Mouse (Mus musculus): ENCODE results near the gene Slc2a5. TPM values are rescaled to one million over a fixed set of nuclear protein-coding genes. Genes with fewer than 3 reads are reported as not detected.

The Slc2a5 gene
- polyA plus RNA-seq, 1 experiment from 2014 or later: 1.4 TPM

GRCm38 (mm10) chr4:150177122-150177521 lies 58.0 kb downstream of the Slc2a5 start:
- WGBS: 77% methylated on average over 8 of the region's 8 CpGs
- ATAC-seq (ENCODE audit: low FRiP score, low read depth): no peak
- H3K9ac ChIP-seq (replicated peaks): no peak overlapping the region
- H3K4me3 ChIP-seq: no peak overlapping the region
- H3K4me2 ChIP-seq (replicated peaks): no peak overlapping the region
- no peaks in the 10 kb centered on the region for H3K27me3 ChIP-seq
- H3K9me3 ChIP-seq: no peaks in the 10 kb centered on the region; the same call in 1 of the 2 replicates
- no peaks in the 10 kb centered on the region for H3K4me1 ChIP-seq
- no peak overlapping the region for H3K27ac ChIP-seq (replicated peaks)
- H3K36me3 ChIP-seq: no peaks in the 10 kb centered on the region

GRCm38 (mm10) chr4:150178131-150178530 lies 59.0 kb downstream of the Slc2a5 start:
- Histone ChIP-seq H3K9me3 (no peaks in the 10 kb centered on the region; the same call in 1 of the 2 replicates), H3K36me3 (no peaks in the 10 kb centered on the region), H3K27me3 (no peaks in the 10 kb centered on the region), H3K9ac (replicated peaks) (no peak overlapping the region), H3K4me3 (no peak overlapping the region), H3K27ac (replicated peaks) (no peak overlapping the region), H3K4me1 (no peaks in the 10 kb centered on the region), H3K4me2 (replicated peaks) (no peak overlapping the region)
- ATAC-seq (ENCODE audit: low FRiP score, low read depth): no peak
- 69% methylated on average over 4 of the region's 4 CpGs for WGBS

- Histone ChIP-seq H3K27ac (replicated peaks) (no peak overlapping the region), H3K27me3 (no peaks in the 10 kb centered on the region), H3K4me3 (no peak overlapping the region), H3K4me2 (replicated peaks) (no peak overlapping the region), H3K9ac (replicated peaks) (no peak overlapping the region), H3K4me1 (no peaks in the 10 kb centered on the region), H3K9me3 (no peaks in the 10 kb centered on the region; the same call in 1 of the 2 replicates), H3K36me3 (no peaks in the 10 kb centered on the region)
- whole genome bisulfite sequencing: 87% methylated on average over 7 of the region's 7 CpGs
- no peak for ATAC-seq (ENCODE audit: low FRiP score, low read depth)
Measured at GRCm38 (mm10) chr4:150181304-150181703, 62.2 kb downstream of the Slc2a5 start.

GRCm38 (mm10) chr4:150188236-150188635 lies 69.2 kb downstream of the Slc2a5 start:
- WGBS: 62% methylated on average over 11 of the region's 11 CpGs
- Histone ChIP-seq H3K36me3 (no peaks in the 10 kb centered on the region), H3K9me3 (no peaks in the 10 kb centered on the region), H3K4me3 (no peak overlapping the region), H3K4me1 (no peaks in the 10 kb centered on the region), H3K4me2 (replicated peaks) (no peak overlapping the region), H3K9ac (replicated peaks) (no peak overlapping the region), H3K27ac (replicated peaks) (no peak overlapping the region), H3K27me3 (no peaks in the 10 kb centered on the region; the same call in 1 of the 2 replicates)
- ATAC-seq (ENCODE audit: low FRiP score, low read depth): no peak

GRCm38 (mm10) chr4:150192199-150192598 lies 73.1 kb downstream of the Slc2a5 start:
- ATAC-seq (ENCODE audit: low FRiP score, low read depth): no peak
- WGBS: 84% methylated on average over 6 of the region's 6 CpGs
- no peak overlapping the region for H3K27ac ChIP-seq (replicated peaks)
- no peaks in the 10 kb centered on the region; the same call in 1 of the 2 replicates for H3K27me3 ChIP-seq
- no peaks in the 10 kb centered on the region for H3K36me3 ChIP-seq
- no peak overlapping the region for H3K4me2 ChIP-seq (replicated peaks)
- no peak overlapping the region for H3K9ac ChIP-seq (replicated peaks)
- H3K4me3 ChIP-seq: no peak overlapping the region
- H3K9me3 ChIP-seq: no peaks in the 10 kb centered on the region
- H3K4me1 ChIP-seq: no peaks in the 10 kb centered on the region

Other genes with a start within 250 kb of the Slc2a5 start
- 8.0 and 11.8 TPM in 2 replicates for gene Spsb1, start 164.2 kb upstream of the Slc2a5 start, polyA plus RNA-seq (2016; fragmentation: Nextera tagmentation; extraction: Ambion mirVana)
- gene H6pd, start 110.3 kb upstream of the Slc2a5 start, polyA plus RNA-seq (2016; fragmentation: Nextera tagmentation; extraction: Ambion mirVana): 2.9 and 4.1 TPM in 2 replicates
- 0.43 and 0.58 TPM in 2 replicates for gene Gpr157, start 31.9 kb upstream of the Slc2a5 start, polyA plus RNA-seq (2016; fragmentation: Nextera tagmentation; extraction: Ambion mirVana)
- not detected in 2 replicates for gene Slc2a7, start 29.7 kb downstream of the Slc2a5 start, polyA plus RNA-seq (2016; fragmentation: Nextera tagmentation; extraction: Ambion mirVana)
- gene Car6, start 82.0 kb downstream of the Slc2a5 start, polyA plus RNA-seq (2016; fragmentation: Nextera tagmentation; extraction: Ambion mirVana): not detected in 2 replicates
- gene Eno1, start 117.4 kb downstream of the Slc2a5 start, polyA plus RNA-seq (2016; fragmentation: Nextera tagmentation; extraction: Ambion mirVana): 1,057 and 1,083 TPM in 2 replicates
- 50.7 and 59.1 TPM in 2 replicates for gene Rere, start 162.4 kb downstream of the Slc2a5 start, polyA plus RNA-seq (2016; fragmentation: Nextera tagmentation; extraction: Ambion mirVana)